Mouse (Mus musculus) MEL (cell line): Measurements from ENCODE around the gene Oxt. TPM values are rescaled to one million over a fixed set of nuclear protein-coding genes. Genes with fewer than 3 reads are reported as not detected.

Experiments used
- DNase-seq: peaks from one replicate; pipeline ENCODE4 v3.0.0; 2011; ENCODE audit warnings: low read depth, low spot score
- H3K27ac ChIP-seq: 2 replicates; pipeline ENCODE4 v1.5.1; 2012; ENCODE audit warnings: low read depth, mild to moderate bottlenecking, control low read depth, low read length, moderate library complexity; ENCODE audit not compliant: control insufficient read depth
- H3K27me3 ChIP-seq, 2 experiments: fragments of 150-350 bp in 1 of 2; sonication (generic) in 1 of 2; 2 replicates each; pipeline ENCODE4 v1.6.1; 2012; ENCODE audit warnings: low read length in 2 of 2, mild to moderate bottlenecking in 2 of 2, improper control_type of control experiment in 1 of 2, moderate library complexity in 1 of 2; ENCODE audit not compliant: insufficient read depth in 2 of 2, control insufficient read depth in 1 of 2
- H3K36me3 ChIP-seq, 2 experiments: 2 replicates each; pipeline ENCODE4 v1.6.1; 2012 to 2014; ENCODE audit warnings: low read length in 2 of 2, improper control_type of control experiment in 1 of 2, inconsistent platforms in 1 of 2, mild to moderate bottlenecking in 1 of 2; ENCODE audit not compliant: insufficient read depth in 2 of 2, control insufficient read depth in 1 of 2
- H3K4me1 ChIP-seq, 2 experiments: fragments of 150-350 bp in 1 of 2; sonication (generic) in 1 of 2; 2 replicates each; pipeline ENCODE4 v1.6.1; 2012; ENCODE audit warnings: low read length in 2 of 2, improper control_type of control experiment in 1 of 2, mild to moderate bottlenecking in 1 of 2; ENCODE audit not compliant: insufficient read depth in 2 of 2, control insufficient read depth in 1 of 2
- H3K4me3 ChIP-seq, 2 experiments: fragments of 150-350 bp in 1 of 2; sonication (generic) in 1 of 2; 2 replicates each; pipeline ENCODE4 v1.5.1; 2012; ENCODE audit warnings: low read depth in 2 of 2, low read length in 2 of 2, mild to moderate bottlenecking in 2 of 2, moderate library complexity in 2 of 2, control low read depth in 1 of 2, improper control_type of control experiment in 1 of 2; ENCODE audit not compliant: control insufficient read depth in 1 of 2, insufficient read depth in 1 of 2
- H3K79me2 ChIP-seq: 2 replicates; pipeline ENCODE4 v1.6.1; 2012; ENCODE audit warnings: mild to moderate bottlenecking, low read length, moderate library complexity; ENCODE audit not compliant: control insufficient read depth, poor library complexity, insufficient read depth
- H3K9ac ChIP-seq: 2 replicates; pipeline ENCODE4 v1.6.1; 2012; ENCODE audit warnings: low read depth, mild to moderate bottlenecking, control low read depth, low read length, moderate library complexity; ENCODE audit not compliant: control insufficient read depth, poor library complexity, severe bottlenecking
- H3K9me3 ChIP-seq: fragments of 150-350 bp; sonication (generic); replicated peaks from 2 replicates; pipeline ENCODE4 v1.6.1; 2012; ENCODE audit warnings: mild to moderate bottlenecking, low read length, improper control_type of control experiment, moderate library complexity; ENCODE audit not compliant: insufficient read depth
- BHLHE40 ChIP-seq: IDR thresholded peaks from 2 replicates; pipeline ENCODE4 v1.6.1; 2012; ENCODE audit warnings: low read depth, mild to moderate bottlenecking, inconsistent platforms, low read length, improper control_type of control experiment, borderline replicate concordance
- CHD2 ChIP-seq: IDR thresholded peaks from 2 replicates; pipeline ENCODE4 v1.6.1; 2011; ENCODE audit warnings: low read length, improper control_type of control experiment
- CTCF ChIP-seq, 3 experiments: IDR thresholded peaks in 2 of 3; conservative IDR thresholded peaks in 1 of 3; 2 replicates each; pipeline ENCODE4 v1.5.1; 2011 to 2012; ENCODE audit warnings: low read length in 3 of 3, low read depth in 2 of 3, mild to moderate bottlenecking in 2 of 3, improper control_type of control experiment in 1 of 3, inconsistent platforms in 1 of 3, mixed read lengths in 1 of 3, moderate library complexity in 1 of 3; ENCODE audit not compliant: control insufficient read depth in 1 of 3, insufficient read depth in 1 of 3, poor library complexity in 1 of 3, severe bottlenecking in 1 of 3
- E2F4 ChIP-seq: IDR thresholded peaks from 2 replicates; pipeline ENCODE4 v1.6.1; 2011; ENCODE audit warnings: low read depth, low read length, improper control_type of control experiment, borderline replicate concordance
- ELF1 ChIP-seq: IDR thresholded peaks from 2 replicates; pipeline ENCODE4 v1.6.1; 2014; ENCODE audit warnings: low read depth, mild to moderate bottlenecking, inconsistent platforms, low read length, improper control_type of control experiment, moderate library complexity
- ETS1 ChIP-seq: IDR thresholded peaks from 2 replicates; pipeline ENCODE4 v1.6.1; 2012; ENCODE audit warnings: low read depth, mild to moderate bottlenecking, inconsistent platforms, low read length, improper control_type of control experiment, moderate library complexity
- GABPA ChIP-seq: IDR thresholded peaks from 2 replicates; pipeline ENCODE4 v1.6.1; 2012; ENCODE audit warnings: low read depth, mild to moderate bottlenecking, inconsistent platforms, low read length, improper control_type of control experiment, moderate library complexity
- GATA1 ChIP-seq: IDR thresholded peaks from 2 replicates; pipeline ENCODE4 v1.6.1; 2011; ENCODE audit warnings: low read depth, low read length, improper control_type of control experiment
- JUND ChIP-seq: IDR thresholded peaks from 2 replicates; pipeline ENCODE4 v1.6.1; 2011; ENCODE audit warnings: low read depth, mild to moderate bottlenecking, improper control_type of control experiment, low read length
- MAFK ChIP-seq: IDR thresholded peaks from 2 replicates; pipeline ENCODE4 v1.6.1; 2011; ENCODE audit warnings: low read depth, mild to moderate bottlenecking, low read length, improper control_type of control experiment, borderline replicate concordance
- MAX ChIP-seq: IDR thresholded peaks from 2 replicates; pipeline ENCODE4 v1.6.1; 2011; ENCODE audit warnings: low read length, improper control_type of control experiment
- MAZ ChIP-seq: IDR thresholded peaks from 2 replicates; pipeline ENCODE4 v1.6.1; 2012; ENCODE audit warnings: low read depth, mild to moderate bottlenecking, inconsistent platforms, low read length, improper control_type of control experiment
- MEF2A ChIP-seq: IDR thresholded peaks from 2 replicates; pipeline ENCODE4 v1.6.1; 2014; ENCODE audit warnings: low read depth, mild to moderate bottlenecking, inconsistent platforms, low read length, improper control_type of control experiment; ENCODE audit not compliant: poor library complexity, insufficient replicate concordance, severe bottlenecking; ENCODE audit errors: extremely low read depth
- MXI1 ChIP-seq: IDR thresholded peaks from 2 replicates; pipeline ENCODE4 v1.6.1; 2011; ENCODE audit warnings: mild to moderate bottlenecking, low read depth, low read length, improper control_type of control experiment
- MYC ChIP-seq: IDR thresholded peaks from 2 replicates; pipeline ENCODE4 v1.6.1; 2011; ENCODE audit warnings: low read depth, mild to moderate bottlenecking, low read length, improper control_type of control experiment, moderate library complexity
- NRF1 ChIP-seq: IDR thresholded peaks from 2 replicates; pipeline ENCODE4 v1.6.1; 2014; ENCODE audit warnings: low read depth, mild to moderate bottlenecking, inconsistent platforms, low read length, improper control_type of control experiment, moderate library complexity; ENCODE audit not compliant: poor library complexity, insufficient read depth, severe bottlenecking
- POLR2A ChIP-seq, 2 experiments: IDR thresholded peaks; 2 replicates each; pipeline ENCODE4 v1.6.1; 2011 to 2012; ENCODE audit warnings: low read length in 2 of 2, mild to moderate bottlenecking in 2 of 2, control low read depth in 1 of 2, improper control_type of control experiment in 1 of 2, low read depth in 1 of 2, moderate library complexity in 1 of 2; ENCODE audit not compliant: control insufficient read depth in 1 of 2, insufficient read depth in 1 of 2, poor library complexity in 1 of 2
- POLR2AphosphoS2 ChIP-seq: IDR thresholded peaks from 2 replicates; pipeline ENCODE4 v1.6.1; 2011; ENCODE audit warnings: low read length, improper control_type of control experiment
- RAD21 ChIP-seq: IDR thresholded peaks from 2 replicates; pipeline ENCODE4 v1.6.1; 2011; ENCODE audit warnings: mild to moderate bottlenecking, low read depth, low read length, improper control_type of control experiment
- RCOR1 ChIP-seq: IDR thresholded peaks from 2 replicates; pipeline ENCODE4 v1.6.1; 2012; ENCODE audit warnings: low read depth, mild to moderate bottlenecking, inconsistent platforms, low read length, improper control_type of control experiment
- SIN3A ChIP-seq: IDR thresholded peaks from 2 replicates; pipeline ENCODE4 v1.6.1; 2012; ENCODE audit warnings: low read length, improper control_type of control experiment, inconsistent platforms
- SMC3 ChIP-seq: IDR thresholded peaks from 2 replicates; pipeline ENCODE4 v1.6.1; 2011; ENCODE audit warnings: low read depth, low read length, improper control_type of control experiment
- TAL1 ChIP-seq: IDR thresholded peaks from 2 replicates; pipeline ENCODE4 v1.6.1; 2012; ENCODE audit warnings: mild to moderate bottlenecking, inconsistent platforms, low read length, moderate library complexity, mixed read lengths
- TCF12 ChIP-seq: IDR thresholded peaks from 2 replicates; pipeline ENCODE4 v1.6.1; 2014; ENCODE audit warnings: low read depth, mild to moderate bottlenecking, inconsistent platforms, low read length, improper control_type of control experiment, moderate library complexity
- USF1 ChIP-seq: IDR thresholded peaks from 2 replicates; pipeline ENCODE4 v1.6.1; 2014; ENCODE audit warnings: low read depth, mild to moderate bottlenecking, inconsistent platforms, low read length, improper control_type of control experiment, moderate library complexity
- USF2 ChIP-seq, 2 experiments: IDR thresholded peaks; 2 replicates each; pipeline ENCODE4 v1.6.1; 2011 to 2012; ENCODE audit warnings: improper control_type of control experiment in 2 of 2, low read length in 2 of 2, borderline replicate concordance in 1 of 2, inconsistent platforms in 1 of 2, low read depth in 1 of 2, mild to moderate bottlenecking in 1 of 2; ENCODE audit not compliant: insufficient read depth in 1 of 2
- ZC3H11A ChIP-seq: IDR thresholded peaks from 2 replicates; pipeline ENCODE4 v1.6.1; 2012; ENCODE audit warnings: low read depth, mild to moderate bottlenecking, inconsistent platforms, low read length, improper control_type of control experiment
- ZKSCAN1 ChIP-seq: IDR thresholded peaks from 2 replicates; pipeline ENCODE4 v1.6.1; 2012; ENCODE audit warnings: low read depth, mild to moderate bottlenecking, inconsistent platforms, low read length, improper control_type of control experiment, moderate library complexity
- polyA plus RNA-seq, 2 experiments: library from polyadenylated mRNA; stranded (reverse) in 1 of 2; unstranded in 1 of 2; fragments of >175 nt in 1 of 2; fragments of >200 nt in 1 of 2; gene quantifications; 2 replicates each; pipeline versions ENCODE4 v1.2.1 to v1.2.4; 2012; ENCODE audit warnings: low replicate concordance in 2 of 2, low read depth in 1 of 2; ENCODE audit not compliant: insufficient read length in 2 of 2, insufficient read depth in 1 of 2, missing spikeins in 1 of 2
- total RNA-seq: library from RNA; depleted of rRNA; stranded (reverse); fragments of 300-350 nt; gene quantifications from 2 replicates; pipeline ENCODE4 v1.2.3, GENCODE M21; 2012

The Oxt gene
- total and polyA plus RNA-seq, 3 experiments: 0.14 TPM; not detected in 2

- Histone ChIP-seq H3K4me3 (peak overlapping the region; percentile 29 to 40; a peak in 3 of 4 replicates), H3K9ac (peak overlapping the region; percentile 38), H3K36me3 (0 out of 4 replicates have a peak, but pooled peaks cover 0 to 2% of the 10 kb centered on the region in 2 experiments), H3K4me1 (peaks cover 0 to 10% of the 10 kb centered on the region in 2 experiments; a peak in 1 of 4 replicates), H3K27me3 (no peaks in the 10 kb centered on the region), H3K27ac (no peak overlapping the region), H3K79me2 (no peaks in the 10 kb centered on the region), H3K9me3 (no peaks in the 10 kb centered on the region)
- peak; percentile 29; the same call in 1 of the 2 replicates for TF ChIP-seq SIN3A
- TF ChIP-seq TCF12: 0 out of 2 replicates have a peak, but pooled peaks have one; percentile 28
- peak; percentile 76 to 93 (median 79) for TF ChIP-seq CTCF (IDR thresholded peaks at IDR 0.05 in 2 of 3, conservative IDR thresholded peaks at IDR 0.05 in 1 of 3; ENCODE audit: control insufficient read depth in 1 of 3, insufficient read depth in 1 of 3, low read depth in 2 of 3, low read length in 3 of 3, poor library complexity in 1 of 3, severe bottlenecking in 1 of 3)
- peak; percentile 69 for TF ChIP-seq RAD21
- TF ChIP-seq JUND: peak; percentile 78; the same call in 1 of the 2 replicates
- no peak for TF ChIP-seq MEF2A
- no peak for TF ChIP-seq RCOR1
- TF ChIP-seq MYC: 0 out of 2 replicates have a peak, but pooled peaks have one; percentile 12
- peak; percentile 78; the same call in 1 of the 2 replicates for TF ChIP-seq MAZ
- TF ChIP-seq SMC3: peak; percentile 79
- no peak for TF ChIP-seq MAX
- peak; percentile 60; the same call in 1 of the 2 replicates for TF ChIP-seq BHLHE40
- TF ChIP-seq USF2 (IDR thresholded peaks at IDR 0.05; ENCODE audit: borderline replicate concordance in 1 of 2, insufficient read depth in 1 of 2, low read depth in 1 of 2, low read length in 2 of 2): no peak
- TF ChIP-seq ZC3H11A: peak; percentile 85
- peak; percentile 87 for DNase-seq
Observed at GRCm38 (mm10) chr2:130578148-130578547, 2.2 kb downstream of the Oxt start.

- H3K36me3 ChIP-seq: 0 out of 4 replicates have a peak, but pooled peaks cover 0 to 2% of the 10 kb centered on the region in 2 experiments
- no peak overlapping the region for H3K4me3 ChIP-seq
- peak; percentile 37 for DNase-seq
- no peak for TF ChIP-seq GATA1
- no peak for TF ChIP-seq NRF1
- TF ChIP-seq ELF1: no peak
- peak; percentile 71 for TF ChIP-seq MXI1
- no peak for TF ChIP-seq MAZ
- TF ChIP-seq USF1: peak; percentile 72; the same call in 1 of the 2 replicates
- TF ChIP-seq CTCF (IDR thresholded peaks at IDR 0.05 in 2 of 3, conservative IDR thresholded peaks at IDR 0.05 in 1 of 3; ENCODE audit: control insufficient read depth in 1 of 3, insufficient read depth in 1 of 3, low read depth in 2 of 3, low read length in 3 of 3, poor library complexity in 1 of 3, severe bottlenecking in 1 of 3): no peak
- TF ChIP-seq TAL1: no peak
- TF ChIP-seq POLR2AphosphoS2: no peak
- TF ChIP-seq BHLHE40: peak; percentile 77
- TF ChIP-seq GABPA: no peak
- no peak for TF ChIP-seq RCOR1
- TF ChIP-seq MAFK: no peak
- TF ChIP-seq SIN3A: no peak
- no peak for TF ChIP-seq USF2 (IDR thresholded peaks at IDR 0.05; ENCODE audit: borderline replicate concordance in 1 of 2, insufficient read depth in 1 of 2, low read depth in 1 of 2, low read length in 2 of 2)
- TF ChIP-seq POLR2A (IDR thresholded peaks at IDR 0.05; ENCODE audit: control insufficient read depth in 1 of 2, insufficient read depth in 1 of 2, low read depth in 1 of 2, low read length in 2 of 2, poor library complexity in 1 of 2): no peak
- no peak for TF ChIP-seq CHD2
- TF ChIP-seq ZKSCAN1: no peak
- TF ChIP-seq MYC: peak; percentile 61; the same call in 1 of the 2 replicates
- TF ChIP-seq E2F4: no peak
- TF ChIP-seq MAX: peak; percentile 55; the same call in 1 of the 2 replicates
- TF ChIP-seq MEF2A: no peak
- TF ChIP-seq TCF12: no peak
- no peak for TF ChIP-seq ETS1
- H3K4me1 ChIP-seq: peaks cover 0 to 10% of the 10 kb centered on the region in 2 experiments; a peak in 1 of 4 replicates
- no peaks in the 10 kb centered on the region for H3K9me3 ChIP-seq
- no peak overlapping the region for H3K9ac ChIP-seq
- H3K79me2 ChIP-seq: no peaks in the 10 kb centered on the region
- no peaks in the 10 kb centered on the region for H3K27me3 ChIP-seq
- H3K27ac ChIP-seq: no peak overlapping the region
Observed at GRCm38 (mm10) chr2:130579791-130580190, 3.8 kb downstream of the Oxt start.
